Mouse (Mus musculus) G1E (cell line): ENCODE results near the gene Itih3. TPM values are rescaled to one million over a fixed set of nuclear protein-coding genes. Genes with fewer than 3 reads are reported as not detected.

ENCODE experiments used
- ATAC-seq: 2 replicates; pipeline ENCODE4 v1.8.0; 2016; ENCODE audit warnings: mild to moderate bottlenecking; ENCODE audit not compliant: insufficient number of reproducible peaks, poor library complexity, low FRiP score, severe bottlenecking; ENCODE audit errors: extremely low read depth
- DNase-seq: peaks from one replicate; pipeline ENCODE4 v3.0.0; 2012; ENCODE audit warnings: low spot score
- H3K27me3 ChIP-seq: 2 replicates; pipeline ENCODE4 v1.6.1; 2012; ENCODE audit warnings: mild to moderate bottlenecking, low read length, inconsistent platforms; ENCODE audit not compliant: insufficient read depth
- H3K36me3 ChIP-seq: replicated peaks from 2 replicates; pipeline ENCODE3; 2012; ENCODE audit warnings: mild to moderate bottlenecking, inconsistent platforms
- H3K4me1 ChIP-seq: 2 replicates; pipeline ENCODE4 v1.6.1; 2012; ENCODE audit warnings: low read depth, low read length, inconsistent platforms, mixed read lengths; ENCODE audit not compliant: insufficient read depth
- H3K4me3 ChIP-seq: 2 replicates; pipeline ENCODE4 v1.5.1; 2012; ENCODE audit warnings: low read depth, mild to moderate bottlenecking, inconsistent platforms, low read length, moderate library complexity, mixed read lengths
- H3K9me3 ChIP-seq: replicated peaks from 2 replicates; pipeline ENCODE4 v1.6.1; 2012; ENCODE audit warnings: inconsistent platforms
- CTCF ChIP-seq: IDR thresholded peaks from 2 replicates; pipeline ENCODE4 v1.5.1; 2012; ENCODE audit warnings: low read depth, low read length, inconsistent platforms, mixed read lengths
- GATA1 ChIP-seq: IDR thresholded peaks from 2 replicates; pipeline ENCODE4 v1.6.1; 2012; ENCODE audit warnings: borderline replicate concordance, low read length, inconsistent platforms, mixed read lengths
- GATA2 ChIP-seq: IDR thresholded peaks from 2 replicates; pipeline ENCODE4 v1.6.1; 2012; ENCODE audit warnings: low read depth, low read length, inconsistent platforms, borderline replicate concordance
- POLR2AphosphoS5 ChIP-seq: IDR thresholded peaks from 2 replicates; pipeline ENCODE4 v1.6.1; 2012; ENCODE audit warnings: low read depth, low read length, inconsistent platforms; ENCODE audit not compliant: insufficient replicate concordance
- TAL1 ChIP-seq: conservative IDR thresholded peaks from 2 replicates; pipeline ENCODE4 v1.6.1; 2012; ENCODE audit warnings: low read depth, low read length, inconsistent platforms, mixed read lengths
- polyA plus RNA-seq: library from polyadenylated mRNA; stranded (reverse); fragments of >175 nt; gene quantifications from 2 replicates; pipeline ENCODE4 v1.2.3, GENCODE M21; 2012
- total RNA-seq, 2 experiments: library from RNA; stranded (forward) in 1 of 2; stranded (reverse) in 1 of 2; fragments of 200-1000 nt in 1 of 2; fragments of >200 nt in 1 of 2; fragmentation: Nextera tagmentation in 1 of 2; gene quantifications; 2 replicates each; pipeline ENCODE4 v1.2.3; 2014 to 2017

Gene Itih3
- total and polyA plus RNA-seq, 3 experiments: not detected

DNA sequence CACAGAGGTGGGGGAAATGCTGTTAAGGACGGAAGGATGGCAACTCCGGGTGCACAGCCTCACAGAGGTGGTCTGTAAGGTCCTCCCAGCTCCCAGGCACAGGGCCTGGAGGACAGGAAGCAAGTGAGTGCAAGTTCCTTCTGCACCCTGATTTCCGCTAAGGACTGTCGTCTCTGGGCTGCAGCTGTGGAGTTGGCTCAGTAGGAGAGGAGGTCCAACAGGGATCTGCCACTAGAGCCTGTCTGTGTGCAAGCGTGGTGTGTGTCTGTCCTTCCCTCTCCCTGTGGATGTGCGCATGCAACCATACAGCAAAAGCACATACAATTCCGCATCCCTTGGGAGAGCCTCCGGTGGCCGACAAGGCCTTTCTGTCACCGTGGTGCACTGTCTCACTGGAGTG is 47.1 kb downstream of the Itih3 start:
- ATAC-seq: no peak
- no peak for DNase-seq
- TF ChIP-seq POLR2AphosphoS5 (no peak), TAL1 (no peak), GATA2 (no peak), GATA1 (no peak), CTCF (no peak)
- Histone ChIP-seq H3K4me1 (peaks cover 53% of the 10 kb centered on the region), H3K27me3 (no peaks in the 10 kb centered on the region; the same call in 1 of the 2 replicates), H3K36me3 (peaks cover 50% of the 10 kb centered on the region), H3K4me3 (peak overlapping the region; percentile 32; the same call in 1 of the 2 replicates), H3K9me3 (no peaks in the 10 kb centered on the region)

DNA sequence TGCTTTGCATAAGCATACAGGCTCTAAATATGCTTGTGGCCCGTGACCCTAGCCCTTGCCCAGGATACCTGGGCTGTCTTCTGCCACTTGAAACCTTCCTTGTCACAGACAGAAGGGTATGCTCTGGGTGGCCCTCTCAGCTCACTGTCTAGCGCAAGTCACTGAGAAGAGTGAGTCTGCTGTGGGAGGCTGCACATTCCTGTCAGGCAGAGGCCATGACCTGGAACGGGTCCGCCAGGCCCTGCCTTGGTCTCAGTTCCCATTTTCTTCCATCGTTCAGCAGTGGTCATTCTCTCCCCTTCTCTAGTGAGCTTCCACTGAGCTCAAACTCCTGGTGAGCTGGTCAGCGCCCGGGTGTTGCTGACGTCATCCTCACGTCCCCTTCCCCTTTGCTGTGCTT is 47.6 kb downstream of the Itih3 start:
- peak; percentile 34 for DNase-seq
- H3K36me3 ChIP-seq: peaks cover 54% of the 10 kb centered on the region

DNA sequence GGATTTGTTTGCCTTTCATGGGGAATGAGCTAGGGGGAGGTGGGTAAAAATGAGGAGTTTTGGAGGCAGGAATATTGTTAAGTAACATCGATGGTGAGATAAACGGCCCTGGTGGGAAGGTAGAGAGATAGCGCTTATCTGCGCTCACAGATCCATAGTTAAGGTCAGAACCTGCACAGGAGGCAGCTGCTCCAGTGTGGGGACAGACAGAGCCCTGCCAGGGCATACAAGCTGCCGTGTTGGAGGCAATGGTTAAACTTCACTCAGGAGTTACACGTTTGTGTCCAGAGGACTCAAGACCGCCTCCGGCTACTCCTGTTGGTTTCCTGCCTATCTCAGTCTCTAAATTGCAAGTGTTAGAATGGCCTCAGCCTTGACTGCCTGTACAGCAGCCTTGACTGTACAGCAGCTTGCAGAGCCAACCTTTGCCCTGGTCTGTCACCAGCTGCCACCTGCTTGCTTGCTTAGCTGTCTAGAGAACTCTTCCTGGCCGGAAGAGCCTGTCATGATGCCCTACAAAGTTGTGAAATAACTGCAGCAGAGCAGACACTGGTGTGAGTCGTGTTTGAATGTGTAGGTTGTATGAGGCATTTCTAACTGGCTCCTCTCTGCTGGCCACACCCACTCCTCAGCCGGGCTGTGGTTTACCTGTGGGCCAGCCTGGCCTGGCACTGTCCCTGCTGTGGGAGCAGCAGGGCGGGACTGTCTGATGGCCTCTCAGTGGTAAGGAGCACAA is 48.3 kb downstream of the Itih3 start:
- peaks cover 59% of the 10 kb centered on the region for H3K36me3 ChIP-seq
- H3K4me3 ChIP-seq: peak overlapping the region; percentile 64; the same call in 1 of the 2 replicates
- H3K27me3 ChIP-seq: no peaks in the 10 kb centered on the region
- H3K9me3 ChIP-seq: no peaks in the 10 kb centered on the region
- peaks cover 46% of the 10 kb centered on the region for H3K4me1 ChIP-seq
- ATAC-seq (peak; percentile 68), DNase-seq (peak; percentile 40)
- TF ChIP-seq TAL1 (peak; percentile 34; the same call in 1 of the 2 replicates), GATA1 (no peak)

More for the DNA sequence above, 47.6 kb downstream of the Itih3 start:
- H3K9me3 ChIP-seq: no peaks in the 10 kb centered on the region
- H3K4me1 ChIP-seq: peaks cover 51% of the 10 kb centered on the region
- ATAC-seq: no peak
- TF ChIP-seq POLR2AphosphoS5: no peak
- no peak for TF ChIP-seq GATA2
- H3K27me3 ChIP-seq: no peaks in the 10 kb centered on the region; the same call in 1 of the 2 replicates
- H3K4me3 ChIP-seq: peak overlapping the region; percentile 64; the same call in 1 of the 2 replicates

DNA sequence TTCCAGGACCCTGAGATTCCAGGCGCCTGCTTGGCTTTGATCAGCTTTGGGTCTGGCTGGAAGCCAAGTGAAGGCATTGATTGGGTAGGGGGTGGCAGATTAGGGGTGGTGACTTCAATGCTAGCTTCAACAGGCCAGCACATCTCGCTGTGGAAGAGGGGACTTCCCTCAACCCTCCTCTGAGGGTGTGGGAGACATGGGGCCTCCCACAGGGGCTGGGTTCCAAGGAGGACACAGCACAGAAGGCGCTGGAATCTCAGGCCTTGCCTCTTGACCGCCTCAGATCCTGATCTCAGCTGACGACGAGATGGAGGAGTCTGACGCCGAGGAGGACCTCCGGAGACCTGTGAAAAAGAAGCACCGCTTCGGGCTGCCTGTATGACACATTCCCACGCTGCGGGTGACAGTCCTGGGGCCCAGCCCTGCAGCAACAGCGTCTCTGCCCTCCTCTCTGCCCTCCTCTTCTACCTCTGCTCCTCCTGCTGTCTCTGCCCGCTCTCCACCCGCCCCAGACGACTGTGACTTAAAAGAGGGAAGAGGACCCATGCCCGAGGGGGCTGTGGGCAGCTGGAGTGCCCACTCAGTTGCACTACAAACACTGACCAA is 49.4 kb downstream of the Itih3 start:
- TF ChIP-seq GATA2 (no peak), CTCF (no peak), GATA1 (no peak), POLR2AphosphoS5 (no peak), TAL1 (no peak)
- Histone ChIP-seq H3K27me3 (no peaks in the 10 kb centered on the region), H3K4me1 (peaks cover 43% of the 10 kb centered on the region), H3K36me3 (peaks cover 62% of the 10 kb centered on the region), H3K9me3 (no peaks in the 10 kb centered on the region), H3K4me3 (peak overlapping the region; percentile 52; the same call in 1 of the 2 replicates)
- no peak for DNase-seq
- no peak for ATAC-seq

DNA sequence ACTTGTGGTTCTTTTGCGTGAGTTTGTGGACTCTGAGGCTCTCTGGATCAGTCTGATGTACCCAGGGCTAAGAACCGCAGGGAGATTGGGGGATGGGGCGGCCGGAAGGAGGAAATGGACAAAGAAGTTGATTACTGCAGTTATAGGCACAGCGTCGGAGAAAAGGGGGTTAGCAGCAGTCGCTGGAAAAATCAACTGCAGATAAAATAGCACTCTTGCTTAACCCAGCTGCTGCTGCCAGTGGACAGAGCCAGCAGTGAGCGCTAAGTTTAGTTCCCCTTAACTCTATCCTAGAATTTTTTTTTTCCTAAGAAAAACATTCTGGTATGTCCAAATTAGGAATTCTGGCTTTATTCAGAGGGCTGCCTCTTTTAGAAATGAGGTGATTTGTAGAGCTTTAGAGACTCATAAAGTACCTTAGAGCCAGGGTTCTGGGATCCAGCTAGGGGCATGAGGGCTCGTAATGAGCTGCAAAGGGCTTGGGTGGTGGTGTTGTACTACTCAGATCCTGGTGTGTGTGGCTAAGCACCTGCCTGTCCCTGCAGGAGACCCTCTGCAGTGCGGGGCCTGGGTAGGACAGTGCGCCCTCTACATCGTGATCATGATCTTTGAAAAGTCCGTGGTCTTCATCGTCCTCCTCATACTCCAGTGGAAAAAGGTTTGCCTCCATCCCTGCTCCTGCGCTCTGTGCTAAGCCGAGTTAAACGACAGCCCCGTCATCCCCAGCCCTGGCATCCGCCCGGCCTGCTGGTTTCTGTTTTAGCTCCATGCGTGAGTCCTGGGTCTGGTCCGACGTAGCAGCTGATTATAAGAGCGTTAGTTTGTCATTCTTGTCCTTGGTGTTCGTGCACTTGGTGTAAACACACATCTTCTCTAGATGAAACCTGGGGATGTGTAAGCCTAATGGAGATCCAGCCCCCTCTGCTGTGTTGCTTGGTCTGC is 53.1 kb downstream of the Itih3 start:
- Histone ChIP-seq H3K4me1 (peaks cover 24% of the 10 kb centered on the region), H3K9me3 (no peaks in the 10 kb centered on the region), H3K4me3 (no peak overlapping the region), H3K36me3 (peaks cover 73% of the 10 kb centered on the region), H3K27me3 (no peaks in the 10 kb centered on the region)
- 0 out of 2 replicates have a peak, but pooled peaks have one; percentile 32 for ATAC-seq
- TF ChIP-seq POLR2AphosphoS5: no peak
- TF ChIP-seq TAL1: no peak
- no peak for TF ChIP-seq GATA1
- TF ChIP-seq GATA2: no peak
- TF ChIP-seq CTCF: no peak
- DNase-seq: no peak

DNA sequence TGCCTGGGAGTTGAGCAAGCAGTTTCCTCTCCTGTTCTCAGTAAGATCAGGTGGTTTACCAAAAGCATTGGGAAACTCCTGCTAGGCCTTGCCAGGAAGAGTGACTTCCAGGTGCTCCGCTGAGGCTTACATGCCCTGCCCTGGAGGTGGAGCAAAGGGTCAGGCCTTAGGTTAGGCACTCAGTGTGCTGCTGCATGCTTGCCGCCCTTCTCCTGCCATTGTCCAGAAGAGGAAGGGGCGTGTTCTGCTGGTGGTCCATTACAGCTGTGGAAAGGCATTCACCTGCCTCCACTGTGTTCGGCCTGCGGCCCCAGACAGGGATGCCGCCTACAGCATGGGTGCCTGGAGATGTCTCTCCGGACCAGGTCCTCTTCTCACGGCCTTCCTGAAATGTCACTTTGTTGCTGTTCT is 54.2 kb downstream of the Itih3 start:
- H3K27me3 ChIP-seq: no peaks in the 10 kb centered on the region
- ATAC-seq: no peak
- peaks cover 13% of the 10 kb centered on the region for H3K4me1 ChIP-seq
- TF ChIP-seq CTCF (no peak), GATA1 (no peak), POLR2AphosphoS5 (no peak), GATA2 (no peak), TAL1 (no peak)
- H3K9me3 ChIP-seq: no peaks in the 10 kb centered on the region
- DNase-seq: no peak
- peaks cover 82% of the 10 kb centered on the region for H3K36me3 ChIP-seq
- no peak overlapping the region for H3K4me3 ChIP-seq
